Mouse (Mus musculus) 416B (cell line): ENCODE measurements around the gene Csnk1e.
"Not testable (repeated sequence)": the region's sequence is repeated elsewhere in the genome, so short reads cannot be mapped to it uniquely, and the experiment has no call there.

Source experiments
- DNase-seq: peaks from one replicate; pipeline ENCODE4 v3.0.0; 2011; ENCODE audit warnings: low read depth

Gene Csnk1e

DNA sequence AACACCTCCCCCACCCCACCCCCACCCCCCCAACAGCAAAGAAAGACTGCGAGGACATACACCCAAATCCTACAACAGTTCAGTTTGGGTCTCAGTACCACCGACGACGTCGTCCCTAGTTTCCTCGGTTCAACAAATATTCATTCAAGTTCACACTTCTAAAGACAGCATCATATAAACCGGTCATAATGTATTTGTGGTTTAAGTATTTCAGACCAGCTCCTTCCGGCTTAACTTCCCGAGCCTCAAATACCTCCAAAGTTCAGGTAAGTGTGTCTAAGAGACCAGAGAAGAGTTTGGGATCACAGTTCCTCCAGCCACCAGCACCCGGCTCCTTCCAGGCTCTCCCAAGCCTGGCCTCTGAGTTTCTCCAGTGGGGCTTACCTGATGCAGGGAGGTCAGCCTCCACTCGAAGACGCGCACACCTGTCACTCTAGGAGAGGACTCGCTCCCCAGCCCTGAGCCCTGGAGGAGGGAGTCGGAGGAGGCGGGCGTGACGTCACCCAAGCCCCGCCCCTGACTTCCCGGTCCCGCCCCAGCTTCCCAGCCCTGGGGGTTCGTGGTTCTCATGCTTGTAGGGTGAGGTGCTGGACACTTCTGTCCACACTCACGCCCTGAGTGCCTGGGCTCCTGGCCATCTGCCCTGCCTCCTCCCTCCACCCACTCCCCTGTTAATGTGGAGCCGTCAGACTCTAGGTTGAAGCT lies at the start of gene Csnk1e:
Csnk1e (minus strand) TSS at position 461 of the 705 bp plus-strand sequence.
- DNase-seq = peak; percentile 58

DNA sequence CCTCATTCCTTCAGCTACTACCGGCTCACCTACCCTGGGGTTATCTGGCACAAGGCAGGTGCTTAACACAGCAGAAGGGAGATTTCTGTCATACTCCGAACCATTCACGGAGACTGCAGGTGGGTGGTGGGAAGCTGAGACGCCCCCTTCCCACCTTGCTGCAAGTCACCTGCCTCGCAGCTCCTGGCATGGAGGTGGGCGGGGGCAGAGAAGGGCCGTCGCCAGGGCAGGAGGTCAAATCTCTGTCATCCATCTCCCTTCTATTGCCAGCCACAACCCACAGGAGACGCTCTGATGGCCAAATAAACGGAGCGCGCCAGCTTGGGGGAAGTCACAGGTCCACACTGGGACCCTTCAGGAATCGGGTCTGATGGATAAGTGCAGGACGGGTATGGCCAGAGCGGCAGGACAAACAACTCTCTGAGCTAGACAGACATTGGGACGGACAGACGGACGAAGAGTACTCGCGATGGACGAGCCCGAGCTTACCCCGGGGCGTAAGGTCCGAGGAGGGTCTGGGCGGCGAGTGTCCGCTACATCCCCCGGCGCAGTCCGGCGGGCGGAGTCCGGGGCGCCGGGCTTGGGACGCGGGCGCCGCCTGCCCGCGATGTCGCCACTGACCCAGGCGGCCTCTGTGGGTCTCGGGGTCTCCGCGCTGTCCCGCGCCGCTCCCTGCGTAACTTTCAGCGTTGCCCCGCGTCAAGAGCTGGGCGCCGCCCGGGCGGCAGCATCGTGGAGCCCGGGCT lies 49.5 kb upstream of the Csnk1e start, which contains the start of gene Kcnj4:
Kcnj4 (minus strand) TSS at position 535 of the 746 bp plus-strand sequence.
- DNase-seq = no peak

DNA sequence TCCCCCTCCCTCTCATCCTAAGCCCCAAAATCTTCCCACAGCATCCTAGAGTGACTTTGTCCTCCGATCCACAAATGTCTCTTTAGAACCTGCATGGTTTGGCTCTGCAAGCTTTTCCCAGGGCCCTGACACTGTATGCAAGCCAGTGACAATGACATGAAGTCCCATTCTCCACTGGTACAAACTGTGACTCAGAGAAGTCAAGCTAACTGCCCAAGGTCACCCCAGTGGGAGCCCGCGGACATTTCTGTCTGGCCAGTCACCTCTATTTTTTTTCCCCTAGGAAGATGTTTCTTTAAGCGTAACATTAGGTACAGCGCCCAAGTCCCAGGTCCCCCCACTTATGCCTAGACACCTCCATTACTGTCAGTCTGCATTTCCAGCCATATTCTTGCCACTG lies 48.1 kb upstream of the Csnk1e start:
- DNase-seq = no peak

- DNase-seq = no peak
Observed at GRCm38 (mm10) chr15:79502891-79503341, 47.5 kb upstream of the Csnk1e start.

- no peak for DNase-seq
Observed at GRCm38 (mm10) chr15:79500110-79500509, 44.7 kb upstream of the Csnk1e start.

DNA sequence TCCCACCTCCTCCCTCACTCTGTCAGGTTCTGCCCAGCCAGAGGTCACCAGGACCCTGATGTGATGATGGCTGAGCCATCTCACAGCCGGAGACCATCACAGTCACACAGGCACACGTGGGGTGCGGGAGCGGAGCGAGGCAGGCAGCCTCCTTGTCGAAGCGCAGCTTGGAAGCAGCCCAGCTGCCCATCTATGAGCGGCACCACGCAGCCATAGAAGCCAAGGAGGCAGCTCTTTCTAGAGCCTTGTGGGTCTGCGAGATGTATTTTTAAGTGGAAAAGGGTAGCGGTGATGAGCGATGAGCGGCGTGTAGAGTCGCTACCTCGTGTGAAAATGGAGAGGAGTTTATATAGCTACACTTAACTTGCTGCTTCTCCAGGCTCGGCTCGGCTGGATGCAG lies 38.2 kb upstream of the Csnk1e start:
- no peak for DNase-seq

DNA sequence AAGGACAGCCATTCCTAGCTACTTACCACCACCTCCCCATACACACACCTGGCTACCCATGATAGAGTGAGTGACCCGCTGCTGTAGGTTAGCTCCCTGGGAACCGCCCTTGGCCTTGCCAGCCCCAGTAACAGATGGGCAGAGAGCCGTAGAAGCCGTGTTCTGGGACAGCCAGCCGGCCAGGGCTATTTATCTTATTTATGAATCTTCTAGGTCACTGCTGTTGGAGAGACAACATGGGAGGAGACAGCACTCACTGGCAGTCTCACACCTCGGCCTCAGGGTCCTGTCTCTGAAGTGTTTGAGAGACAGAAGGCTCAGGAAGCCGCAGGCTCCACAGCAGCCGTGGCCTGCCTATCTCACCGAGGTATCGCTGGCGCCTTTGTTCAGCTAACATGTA lies 34.1 kb upstream of the Csnk1e start:
- no peak for DNase-seq

- DNase-seq = no peak
Observed at GRCm38 (mm10) chr15:79481181-79481688, 25.9 kb upstream of the Csnk1e start.

DNA sequence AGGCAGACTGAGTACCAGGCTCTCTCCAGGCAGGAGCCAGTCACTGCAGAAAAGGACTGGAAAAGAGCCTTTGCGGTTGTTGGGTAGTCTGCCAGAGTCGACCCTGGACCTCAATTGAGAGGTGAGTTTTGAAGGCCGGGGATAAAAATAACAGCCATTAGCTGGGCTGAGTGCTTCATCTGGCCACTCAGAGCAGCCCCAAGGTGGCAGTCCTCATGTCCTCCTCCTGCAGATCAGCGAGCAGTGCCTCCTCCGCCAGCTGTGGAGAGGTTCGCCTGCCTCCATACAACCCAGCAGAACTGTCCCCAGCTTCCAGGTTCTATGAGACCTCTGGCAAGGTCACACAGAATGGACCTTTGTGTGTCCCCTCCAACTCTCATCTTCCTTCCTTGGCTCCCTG lies 21.9 kb upstream of the Csnk1e start:
- no peak for DNase-seq

GRCm38 (mm10) chr15:79473638-79474355 lies 18.4 kb upstream of the Csnk1e start:
- DNase-seq = peak; percentile 41

GRCm38 (mm10) chr15:79473042-79473441 lies 17.7 kb upstream of the Csnk1e start:
- no peak for DNase-seq

GRCm38 (mm10) chr15:79471095-79471494 lies 15.7 kb upstream of the Csnk1e start:
- no peak for DNase-seq

DNA sequence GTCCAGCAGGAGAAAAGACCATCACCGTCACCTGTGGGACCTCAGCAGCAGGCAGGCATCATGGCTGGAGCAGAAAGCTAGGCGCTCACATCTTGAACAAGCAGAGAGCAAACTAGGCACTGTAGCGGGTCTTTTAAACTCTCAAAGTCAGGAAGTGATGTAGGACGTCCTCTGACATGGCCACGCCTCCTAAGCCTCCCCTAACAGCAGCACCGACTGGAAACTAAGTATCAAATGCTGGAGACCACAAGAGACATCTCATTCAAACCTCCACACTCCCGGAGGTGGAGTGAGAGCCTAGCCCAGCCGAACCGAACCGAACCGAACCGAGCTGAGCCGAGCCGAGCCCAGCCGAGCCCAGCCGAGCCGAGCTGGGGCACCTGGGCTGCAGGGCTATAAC lies 15.2 kb upstream of the Csnk1e start:
- DNase-seq = no peak

DNA sequence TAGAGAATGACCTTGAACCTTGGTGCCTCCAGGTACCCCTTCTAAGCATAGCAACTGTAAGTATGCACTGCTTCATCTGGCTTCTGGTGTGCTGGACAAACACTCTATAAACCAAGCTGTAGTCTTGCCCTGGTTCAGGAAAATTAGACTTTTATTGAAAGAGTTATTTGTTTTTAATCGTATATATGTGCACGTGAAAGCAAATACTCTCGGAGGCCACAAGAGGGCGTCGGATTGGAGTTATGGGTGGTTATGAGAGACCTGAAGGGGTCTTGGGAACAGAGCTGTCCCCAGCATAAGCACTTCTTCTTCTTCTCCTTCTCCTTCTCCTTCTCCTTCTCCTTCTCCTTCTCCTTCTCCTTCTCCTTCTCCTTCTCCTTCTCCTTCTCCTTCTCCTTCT lies 14.2 kb upstream of the Csnk1e start:
- no peak for DNase-seq

- DNase-seq = peak; percentile 81
Observed at GRCm38 (mm10) chr15:79466601-79467286, 11.4 kb upstream of the Csnk1e start.

DNA sequence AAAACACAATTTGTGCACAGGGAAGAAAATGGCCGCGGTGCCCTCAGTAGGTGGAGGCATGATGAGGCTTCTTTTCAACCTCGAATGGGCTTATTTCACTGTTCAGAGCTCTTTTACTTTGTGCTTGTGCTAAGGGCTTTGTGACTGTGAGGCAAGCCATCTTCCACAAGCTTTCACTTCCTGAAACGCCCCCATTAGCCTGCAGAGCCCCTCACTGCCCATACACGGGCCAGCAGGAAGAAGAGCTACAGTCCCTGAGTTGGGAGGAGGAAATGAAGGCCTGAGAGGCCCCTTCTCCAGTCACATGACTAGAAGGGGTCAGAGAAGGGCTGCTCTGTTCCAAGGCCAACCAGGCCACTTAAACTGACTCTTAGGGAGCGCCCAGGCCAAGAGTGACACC lies 1.2 kb upstream of the Csnk1e start:
- DNase-seq = peak; percentile 47

- DNase-seq = not testable (repeated sequence)
Observed at GRCm38 (mm10) chr15:79456104-79456503, 738 bp upstream of the Csnk1e start.

DNA sequence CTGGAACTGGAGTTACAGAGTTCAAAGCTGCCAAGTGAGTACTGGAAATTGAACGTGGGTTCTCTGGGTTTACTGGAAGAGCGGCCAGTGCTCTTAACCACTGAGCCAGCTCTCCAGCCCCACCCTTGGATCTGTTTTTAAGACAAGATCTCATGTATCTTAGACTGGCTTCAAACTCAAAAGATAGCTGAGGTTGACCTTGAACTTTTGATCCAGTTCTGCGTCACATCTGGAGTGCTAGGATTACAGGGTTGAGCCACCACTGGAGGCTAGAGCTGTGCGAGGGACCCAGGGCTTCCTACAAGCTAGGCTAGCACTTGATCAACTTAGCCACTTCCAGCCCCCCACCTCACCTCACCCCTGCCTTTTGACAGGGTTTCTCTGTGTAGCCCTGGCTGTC lies 1.5 kb downstream of the Csnk1e start:
- DNase-seq = peak; percentile 43

DNA sequence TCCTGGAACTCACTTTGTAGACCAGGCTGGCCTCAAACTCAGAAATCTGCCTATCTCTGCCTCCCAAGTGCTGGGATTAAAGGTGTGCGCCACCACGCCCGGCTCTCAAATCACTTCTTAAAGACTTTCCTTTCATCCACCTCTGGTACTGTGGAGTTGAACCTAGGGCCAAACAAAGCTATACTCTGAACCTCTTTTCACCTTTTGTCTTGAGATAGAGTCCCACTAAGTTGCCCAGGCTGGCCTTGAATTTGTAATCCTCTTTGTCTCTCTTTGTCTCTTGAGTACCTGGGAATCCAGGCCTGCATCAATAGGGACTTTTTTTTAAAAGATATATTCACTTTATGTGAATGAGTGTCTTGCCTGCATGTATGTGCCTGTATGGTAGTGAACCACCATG lies 7.3 kb downstream of the Csnk1e start:
- DNase-seq = no peak

- DNase-seq = no peak
Observed at GRCm38 (mm10) chr15:79445786-79446654, 9.3 kb downstream of the Csnk1e start.

DNA sequence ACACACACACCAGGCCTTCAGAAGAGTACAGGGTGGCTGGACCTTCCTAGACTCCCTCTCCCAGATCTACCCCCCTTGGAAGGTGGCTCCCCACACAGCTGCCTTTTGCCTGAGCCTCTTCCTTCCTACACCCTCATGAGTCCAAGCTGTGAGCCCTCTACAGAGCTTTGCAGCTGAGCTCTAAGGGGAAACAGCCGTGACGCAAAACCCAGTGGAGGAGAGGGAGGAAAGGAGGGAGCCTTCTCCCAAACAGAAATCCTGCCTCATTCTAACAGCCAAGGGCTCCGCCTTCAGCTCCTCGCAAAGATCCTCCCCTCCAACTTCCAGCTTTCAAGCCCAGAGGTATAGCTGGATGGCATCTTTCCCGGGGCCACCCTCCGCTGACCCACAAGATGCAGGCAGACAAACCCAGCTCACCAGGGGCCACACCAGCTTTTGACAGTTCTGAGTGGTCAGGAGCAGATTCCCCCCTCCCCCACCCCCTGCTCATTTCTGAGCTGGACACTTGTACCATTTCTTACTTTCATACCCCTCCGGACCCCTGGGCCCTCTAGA lies 11.4 kb downstream of the Csnk1e start:
- DNase-seq = no peak
